Mouse (Mus musculus) embryonic fibroblast, embryonic 13.5 days (primary cell): ENCODE data around the gene Nlrc3. TPM values are rescaled to one million over a fixed set of nuclear protein-coding genes. Genes with fewer than 3 reads are reported as not detected.
"Not testable (repeated sequence)": the region's sequence is repeated elsewhere in the genome, so short reads cannot be mapped to it uniquely, and the experiment has no call there.

ENCODE experiments used
- H3K27ac ChIP-seq: 2 replicates; pipeline ENCODE4 v1.5.1; 2012; ENCODE audit warnings: low read length, control low read depth, inconsistent platforms; ENCODE audit not compliant: insufficient read depth
- H3K4me1 ChIP-seq: 2 replicates; pipeline ENCODE4 v1.6.1; 2011; ENCODE audit warnings: low read length; ENCODE audit not compliant: control insufficient read depth, insufficient read depth
- H3K4me3 ChIP-seq: 2 replicates; pipeline ENCODE4 v1.5.1; 2011; ENCODE audit warnings: mild to moderate bottlenecking, control low read depth, low read length; ENCODE audit not compliant: insufficient read depth
- CTCF ChIP-seq: IDR thresholded peaks from 2 replicates; pipeline ENCODE4 v1.5.1; 2011; ENCODE audit warnings: mild to moderate bottlenecking, control low read depth, low read length, moderate library complexity, borderline replicate concordance; ENCODE audit not compliant: insufficient read depth
- POLR2A ChIP-seq: IDR thresholded peaks from 2 replicates; pipeline ENCODE4 v1.6.1; 2011; ENCODE audit warnings: low read depth, mild to moderate bottlenecking, control low read depth, low read length, moderate library complexity
- polyA plus RNA-seq: library from polyadenylated mRNA; stranded (reverse); fragments of >200 nt; gene quantifications from 2 replicates; pipeline ENCODE4 v1.2.4, GENCODE M21; 2011; ENCODE audit warnings: low read depth; ENCODE audit not compliant: missing spikeins, insufficient read length

The Nlrc3 gene
- polyA plus RNA-seq, result 0.84 and 1.9 TPM in 2 replicates

- no peak within 1 kb of the TSS for H3K27ac ChIP-seq
- no peaks in the 10 kb centered on the region for H3K4me1 ChIP-seq
- no peak within 1 kb of the TSS for H3K4me3 ChIP-seq
- TF ChIP-seq CTCF, result no peak
- TF ChIP-seq POLR2A, result no peak
These were observed at the start of gene Nlrc3 for GRCm38 (mm10) chr16:3976251-3976671. Gene Nlrc3 (minus strand): TSS chr16:3976632.

- no peak for TF ChIP-seq CTCF
- TF ChIP-seq POLR2A, result no peak
- H3K27ac ChIP-seq, result no peak overlapping the region
- H3K4me3 ChIP-seq, result no peak overlapping the region
- no peaks in the 10 kb centered on the region for H3K4me1 ChIP-seq
These were observed 46.3 kb upstream of the Nlrc3 start for GRCm38 (mm10) chr16:4022719-4023118.

DNA sequence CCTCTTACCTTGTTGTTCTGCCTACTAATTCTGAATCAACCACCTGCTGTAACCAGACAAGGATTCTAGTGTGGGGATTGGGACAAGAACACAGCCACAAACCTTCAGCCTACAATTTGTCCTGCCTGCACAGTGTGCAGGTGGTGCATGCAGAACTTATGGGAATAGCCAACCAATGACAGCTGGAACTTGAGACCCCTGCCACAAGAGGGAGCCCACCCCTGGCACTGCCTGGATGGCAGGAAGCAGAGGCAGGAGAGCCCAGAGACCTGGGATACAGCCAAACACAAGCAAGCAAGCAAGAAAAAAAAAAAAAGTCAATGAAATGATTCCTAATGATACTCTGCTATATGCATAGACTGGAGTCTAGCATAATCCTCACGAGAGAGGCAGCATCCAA, 44.8 kb upstream of the Nlrc3 start:
- no peak for TF ChIP-seq POLR2A
- no peak overlapping the region for H3K4me3 ChIP-seq
- H3K4me1 ChIP-seq, result no peaks in the 10 kb centered on the region

GRCm38 (mm10) chr16:4017466-4017865, 41.0 kb upstream of the Nlrc3 start:
- not testable (repeated sequence) for H3K4me3 ChIP-seq, H3K4me1 ChIP-seq, H3K27ac ChIP-seq

More for the DNA sequence above, 44.8 kb upstream of the Nlrc3 start:
- H3K27ac ChIP-seq, result no peak overlapping the region

DNA sequence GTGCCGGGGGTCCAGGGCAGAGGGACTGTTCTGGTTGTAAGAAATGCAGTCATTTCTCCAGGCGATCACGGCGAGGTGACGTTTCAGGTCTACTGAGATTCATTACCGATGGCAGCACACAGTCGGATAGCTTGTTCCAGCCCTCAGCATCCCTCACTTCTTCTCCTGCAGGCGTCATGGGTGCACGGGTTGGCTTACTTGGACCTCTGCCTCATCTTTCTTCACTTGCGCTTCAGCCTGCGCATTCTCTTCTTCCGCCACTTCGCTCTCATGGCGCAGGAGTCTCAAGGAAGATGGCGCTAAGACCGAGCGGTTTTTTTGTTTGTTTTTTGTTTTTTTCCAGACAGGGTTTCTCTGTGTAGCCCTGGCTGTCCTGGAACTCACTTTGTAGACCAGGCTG, 40.4 kb upstream of the Nlrc3 start:
- H3K4me1 ChIP-seq, H3K27ac ChIP-seq, H3K4me3 ChIP-seq: not testable (repeated sequence)

DNA sequence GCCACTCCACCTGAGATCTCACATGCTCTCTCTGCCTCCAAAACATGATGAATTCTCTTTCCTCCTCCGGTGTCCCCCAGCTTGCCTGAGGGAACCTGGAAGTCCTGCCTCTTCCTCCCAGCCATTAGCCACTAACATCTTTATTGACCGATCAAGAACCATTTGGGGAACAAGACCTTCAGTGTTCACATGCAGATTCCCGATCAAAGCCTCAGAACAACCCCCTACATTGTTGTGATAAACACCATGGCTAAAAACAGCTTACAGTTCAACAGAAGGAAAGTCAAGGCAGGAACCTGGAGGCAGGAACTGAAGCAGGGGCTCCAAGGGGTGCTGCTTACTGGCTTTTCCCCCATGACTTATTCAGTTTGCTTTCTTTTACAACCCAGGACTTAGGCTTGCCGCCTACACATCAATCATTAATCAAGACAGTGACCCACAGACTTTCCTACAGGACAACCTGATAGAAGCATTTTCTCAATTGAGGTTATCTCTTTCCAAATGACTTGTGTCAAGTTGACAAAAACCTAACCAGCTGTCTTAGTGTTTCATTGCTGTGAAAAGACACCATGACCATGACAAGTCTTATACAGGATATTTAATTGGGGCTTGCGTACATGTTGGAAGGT, 37.7 kb upstream of the Nlrc3 start:
- Histone ChIP-seq H3K27ac (no peak overlapping the region), H3K4me1 (no peaks in the 10 kb centered on the region), H3K4me3 (no peak overlapping the region)
- no peak for TF ChIP-seq CTCF
- no peak for TF ChIP-seq POLR2A

GRCm38 (mm10) chr16:4012882-4013570, 36.6 kb upstream of the Nlrc3 start:
- H3K27ac ChIP-seq, result no peak overlapping the region

DNA sequence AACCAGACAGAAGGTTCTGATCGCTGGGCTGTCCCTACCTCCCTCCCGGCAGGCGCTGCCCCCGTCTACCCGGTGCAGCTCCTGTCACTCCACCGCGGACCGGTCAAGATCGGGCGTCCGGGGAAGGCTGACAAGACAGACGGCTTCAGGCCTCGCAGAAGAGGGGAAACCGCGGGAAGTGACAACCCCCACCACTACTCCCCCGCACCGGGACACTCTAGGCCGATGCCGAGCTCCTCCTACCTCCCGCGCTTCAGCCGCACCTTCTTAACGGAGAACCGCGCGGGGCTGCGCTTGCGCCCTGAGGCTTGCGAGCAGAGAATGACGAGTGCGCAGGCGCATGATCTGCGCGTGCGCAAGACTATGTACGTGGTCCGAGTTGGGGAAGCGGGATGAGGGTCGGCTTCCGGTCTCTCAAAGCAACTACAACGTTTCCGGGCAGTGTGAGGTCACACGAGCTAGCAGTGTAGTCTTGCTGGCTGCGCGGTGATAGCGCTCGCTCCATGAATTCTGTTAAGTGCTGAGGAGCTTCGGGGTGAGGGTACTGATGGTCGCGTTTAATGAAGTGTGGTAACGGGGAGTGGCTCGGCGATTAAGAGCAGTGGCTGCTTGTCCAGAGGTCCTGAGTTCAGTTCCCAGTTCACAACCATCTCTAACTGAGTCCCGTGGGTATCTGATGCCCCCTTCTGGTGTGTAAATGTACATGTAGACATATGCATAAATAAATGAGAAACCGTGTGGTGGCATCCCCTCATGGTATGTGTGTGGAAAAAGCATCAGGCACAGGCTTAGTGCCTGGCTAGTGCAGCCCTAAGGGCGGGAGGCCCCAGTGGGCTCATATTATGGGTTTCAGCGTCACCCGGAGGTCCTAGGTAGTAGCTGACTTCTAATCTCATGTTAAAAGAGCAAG, 27.3 kb upstream of the Nlrc3 start, which contains the start of gene Slx4:
Slx4 (minus strand) TSS at position 282 of the 910 bp plus-strand sequence.
- H3K4me1 ChIP-seq, result no peaks in the 10 kb centered on the region
- TF ChIP-seq POLR2A (peak; percentile 96), CTCF (no peak)

More at GRCm38 (mm10) chr16:4012882-4013570, 36.6 kb upstream of the Nlrc3 start:
- H3K4me3 ChIP-seq, result no peak overlapping the region
- H3K4me1 ChIP-seq, result no peaks in the 10 kb centered on the region
- TF ChIP-seq POLR2A (no peak), CTCF (no peak)

GRCm38 (mm10) chr16:3988410-3988809, 12.0 kb upstream of the Nlrc3 start:
- Histone ChIP-seq H3K27ac (no peak overlapping the region), H3K4me3 (no peak overlapping the region), H3K4me1 (no peaks in the 10 kb centered on the region)
- no peak for TF ChIP-seq CTCF
- TF ChIP-seq POLR2A, result no peak

More for the DNA sequence above, 27.3 kb upstream of the Nlrc3 start, which contains the start of gene Slx4:
- Histone ChIP-seq H3K27ac (peak within 1 kb of the TSS; percentile 79), H3K4me3 (peak within 1 kb of the TSS; percentile 84)

GRCm38 (mm10) chr16:3983146-3983700, 6.8 kb upstream of the Nlrc3 start:
- Histone ChIP-seq H3K4me3 (no peak overlapping the region), H3K27ac (no peak overlapping the region), H3K4me1 (no peaks in the 10 kb centered on the region)
- TF ChIP-seq CTCF (no peak), POLR2A (no peak)
